Mouse (Mus musculus): ENCODE measurements around the gene Ptprg. TPM values are rescaled to one million over a fixed set of nuclear protein-coding genes. Genes with fewer than 3 reads are reported as not detected.

Ptprg gene
- polyA plus RNA-seq, 1 experiment from 2014 or later = 1.5 TPM

DNA sequence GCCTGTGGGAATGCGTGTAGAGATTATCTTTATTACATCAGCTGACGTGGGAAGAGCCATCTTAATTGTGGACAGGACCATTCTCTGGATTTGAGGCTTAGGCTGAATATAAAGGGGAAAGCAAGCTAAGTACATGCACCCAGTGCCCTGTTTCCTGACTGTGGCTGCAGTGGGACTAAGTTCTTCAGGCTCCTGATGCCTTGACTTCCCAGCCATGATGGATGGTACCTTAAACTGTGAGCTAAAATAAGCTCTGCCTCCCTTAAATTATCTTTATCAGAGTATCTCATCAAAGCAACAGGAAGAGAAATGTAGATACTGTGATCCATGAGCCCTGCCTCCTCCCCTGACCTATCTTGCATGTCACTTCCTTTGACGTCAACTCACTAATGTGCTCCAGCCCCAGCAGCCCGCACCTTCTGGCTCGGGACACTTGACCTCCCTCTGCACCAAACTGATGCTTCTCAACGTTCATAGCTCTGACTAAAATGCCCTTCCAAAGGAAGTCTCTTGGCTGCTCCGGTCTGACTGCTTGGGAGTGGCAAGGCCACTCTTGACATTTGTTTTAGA is 578.8 kb downstream of the Ptprg start:
- H3K9me3 ChIP-seq (replicated peaks; ENCODE audit: control insufficient read depth, low read length) = no peaks in the 10 kb centered on the region
- H3K4me3 ChIP-seq (ENCODE audit: low read depth, low read length) = no peak overlapping the region
- no peak overlapping the region for H3K9ac ChIP-seq (ENCODE audit: low read depth, low read length)
- no peak overlapping the region for H3K27ac ChIP-seq (ENCODE audit: low read length)
- ATAC-seq (ENCODE audit: low read depth) = no peak
- H3K36me3 ChIP-seq (ENCODE audit: control insufficient read depth, insufficient read depth) = no peaks in the 10 kb centered on the region
- no peaks in the 10 kb centered on the region for H3K27me3 ChIP-seq (ENCODE audit: control insufficient read depth, insufficient read depth, low read depth, low read length)
- H3K4me2 ChIP-seq (ENCODE audit: low read depth, low read length) = no peak overlapping the region
- 44% methylated on average over 7 of the region's 7 CpGs for WGBS (ENCODE audit: insufficient replicate concordance)
- no peaks in the 10 kb centered on the region for H3K4me1 ChIP-seq (ENCODE audit: control insufficient read depth, low read depth, low read length)

DNA sequence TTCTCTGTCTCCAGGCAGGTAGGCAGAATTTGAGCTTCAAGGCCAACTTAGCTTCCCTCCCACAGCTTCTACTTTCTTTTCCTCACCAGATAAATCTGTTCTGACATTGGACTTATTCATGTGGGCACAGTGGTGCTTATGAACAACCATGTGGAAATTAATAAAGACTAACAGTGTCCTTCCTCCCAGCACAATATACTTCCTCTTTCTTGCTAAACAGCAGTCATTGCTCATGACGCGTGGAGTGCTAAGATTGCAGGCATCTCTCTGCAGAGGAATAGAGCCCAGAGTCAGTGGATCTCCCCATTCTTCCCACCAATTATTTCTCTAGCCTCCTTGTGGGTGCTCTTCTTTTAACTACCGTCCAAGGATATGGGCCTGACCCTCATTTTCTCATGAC is 579.8 kb downstream of the Ptprg start:
- Histone ChIP-seq H3K27me3 (ENCODE audit: control insufficient read depth, insufficient read depth, low read depth, low read length) (no peaks in the 10 kb centered on the region), H3K36me3 (ENCODE audit: control insufficient read depth, insufficient read depth) (no peaks in the 10 kb centered on the region), H3K9me3 (replicated peaks; ENCODE audit: control insufficient read depth, low read length) (no peaks in the 10 kb centered on the region), H3K4me3 (ENCODE audit: low read depth, low read length) (no peak overlapping the region), H3K27ac (ENCODE audit: low read length) (no peak overlapping the region), H3K4me2 (ENCODE audit: low read depth, low read length) (no peak overlapping the region), H3K9ac (ENCODE audit: low read depth, low read length) (no peak overlapping the region), H3K4me1 (ENCODE audit: control insufficient read depth, low read depth, low read length) (no peaks in the 10 kb centered on the region)
- ATAC-seq (ENCODE audit: low read depth) = no peak
- 16% methylated on average over 3 of the region's 3 CpGs for WGBS (ENCODE audit: insufficient replicate concordance)

DNA sequence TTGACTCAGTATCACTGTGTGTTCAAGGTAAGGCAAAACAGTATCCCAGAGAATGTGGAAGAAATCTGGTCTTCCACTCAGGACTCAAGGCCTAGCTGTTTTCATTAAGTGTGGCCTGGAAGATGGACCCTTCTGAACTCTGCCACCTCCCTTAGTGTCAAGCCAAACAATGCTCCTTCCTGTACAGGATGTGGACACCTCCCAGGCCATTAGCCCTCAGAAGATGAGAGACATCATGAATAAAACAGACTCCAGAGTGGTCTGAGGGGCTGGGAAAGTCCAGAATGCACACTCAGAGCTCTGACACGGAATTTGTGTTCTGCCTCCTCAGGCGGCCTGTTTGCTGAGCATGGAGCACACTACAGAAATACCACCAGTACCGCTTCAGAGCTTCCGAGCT is 581.2 kb downstream of the Ptprg start:
- H3K4me1 ChIP-seq (ENCODE audit: control insufficient read depth, low read depth, low read length) = no peaks in the 10 kb centered on the region
- no peak overlapping the region for H3K9ac ChIP-seq (ENCODE audit: low read depth, low read length)
- no peak overlapping the region for H3K4me3 ChIP-seq (ENCODE audit: low read depth, low read length)
- no peak for ATAC-seq (ENCODE audit: low read depth)
- no peaks in the 10 kb centered on the region for H3K36me3 ChIP-seq (ENCODE audit: control insufficient read depth, insufficient read depth)
- H3K9me3 ChIP-seq (replicated peaks; ENCODE audit: control insufficient read depth, low read length) = no peaks in the 10 kb centered on the region
- H3K4me2 ChIP-seq (ENCODE audit: low read depth, low read length) = no peak overlapping the region
- H3K27me3 ChIP-seq (ENCODE audit: control insufficient read depth, insufficient read depth, low read depth, low read length) = no peaks in the 10 kb centered on the region
- H3K27ac ChIP-seq (ENCODE audit: low read length) = no peak overlapping the region
- 60% methylated on average over 4 of the region's 4 CpGs for WGBS (ENCODE audit: insufficient replicate concordance)

DNA sequence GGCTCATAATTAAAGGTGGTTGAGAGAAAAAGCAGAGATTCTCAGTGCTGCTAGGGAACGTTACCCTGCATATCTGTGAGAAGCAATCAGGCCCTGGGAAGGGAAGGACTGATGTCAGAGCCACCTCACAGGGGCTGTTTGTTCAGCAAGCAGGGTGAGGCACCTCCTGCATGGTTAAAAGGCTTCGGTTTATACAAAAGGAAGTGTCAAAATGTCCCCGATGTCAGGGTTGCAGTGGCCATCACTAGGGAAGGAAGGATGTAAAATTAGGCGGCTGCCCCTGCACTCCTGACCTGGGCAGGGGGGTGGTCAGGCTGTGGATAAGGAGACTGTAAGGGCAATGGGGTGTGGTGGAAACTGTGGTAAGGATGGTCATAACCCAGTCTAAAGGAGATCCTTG is 583.2 kb downstream of the Ptprg start:
- no peak overlapping the region for H3K4me2 ChIP-seq (ENCODE audit: low read depth, low read length)
- no peaks in the 10 kb centered on the region for H3K36me3 ChIP-seq (ENCODE audit: control insufficient read depth, insufficient read depth)
- no peak overlapping the region for H3K27ac ChIP-seq (ENCODE audit: low read length)
- WGBS (ENCODE audit: insufficient replicate concordance) = 25% methylated on average over 4 of the region's 4 CpGs
- no peak overlapping the region for H3K4me3 ChIP-seq (ENCODE audit: low read depth, low read length)
- H3K4me1 ChIP-seq (ENCODE audit: control insufficient read depth, low read depth, low read length) = no peaks in the 10 kb centered on the region
- H3K9ac ChIP-seq (ENCODE audit: low read depth, low read length) = no peak overlapping the region
- no peak for ATAC-seq (ENCODE audit: low read depth)
- no peaks in the 10 kb centered on the region for H3K27me3 ChIP-seq (ENCODE audit: control insufficient read depth, insufficient read depth, low read depth, low read length)
- no peaks in the 10 kb centered on the region for H3K9me3 ChIP-seq (replicated peaks; ENCODE audit: control insufficient read depth, low read length)

DNA sequence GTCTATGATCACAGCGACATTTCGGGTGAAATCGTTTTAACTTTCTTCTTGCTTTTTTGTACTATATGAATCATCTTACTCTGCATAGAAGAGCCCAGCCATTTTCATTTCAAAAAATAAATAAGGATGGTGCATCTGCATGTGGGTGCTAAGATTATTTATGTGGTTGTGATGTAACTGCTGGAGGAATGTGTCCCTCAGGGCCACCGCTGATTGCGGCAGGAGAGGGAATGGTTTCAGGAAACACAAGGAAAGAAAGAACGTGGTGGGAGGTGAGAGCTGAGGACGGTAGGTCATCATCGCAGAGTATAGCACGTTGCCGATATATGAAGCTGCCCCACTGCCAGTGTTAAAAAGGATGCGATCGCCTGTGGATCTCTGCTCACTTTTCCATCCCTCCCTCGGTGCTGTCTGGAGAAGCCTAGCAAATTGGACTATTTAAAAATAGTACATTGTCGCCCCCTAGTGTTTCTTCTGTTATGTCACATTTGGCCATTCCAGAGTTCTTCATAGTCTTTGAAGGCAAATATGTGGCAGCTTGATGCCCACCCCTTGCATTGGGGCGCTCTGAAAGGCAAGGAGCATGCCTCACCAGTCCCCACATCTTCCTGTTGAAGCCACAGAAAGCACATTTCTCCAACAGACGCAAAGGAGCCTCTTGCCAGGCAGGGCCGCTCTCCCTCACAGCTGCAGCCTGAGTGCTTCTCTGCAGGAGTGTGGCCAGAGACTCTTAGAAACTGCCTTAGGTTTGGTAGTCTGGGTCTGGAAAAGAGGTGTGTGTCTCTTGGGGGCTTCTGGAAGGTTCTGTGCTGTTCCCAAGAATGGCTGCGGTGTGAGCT is 586.5 kb downstream of the Ptprg start:
- Histone ChIP-seq H3K27ac (ENCODE audit: low read length) (no peak overlapping the region), H3K36me3 (ENCODE audit: control insufficient read depth, insufficient read depth) (no peaks in the 10 kb centered on the region), H3K4me1 (ENCODE audit: control insufficient read depth, low read depth, low read length) (no peaks in the 10 kb centered on the region), H3K9ac (ENCODE audit: low read depth, low read length) (no peak overlapping the region), H3K4me3 (ENCODE audit: low read depth, low read length) (no peak overlapping the region), H3K27me3 (ENCODE audit: control insufficient read depth, insufficient read depth, low read depth, low read length) (no peaks in the 10 kb centered on the region), H3K9me3 (replicated peaks; ENCODE audit: control insufficient read depth, low read length) (no peaks in the 10 kb centered on the region), H3K4me2 (ENCODE audit: low read depth, low read length) (no peak overlapping the region)
- no peak for ATAC-seq (ENCODE audit: low read depth)
- WGBS (ENCODE audit: insufficient replicate concordance) = 46% methylated on average over 18 of the region's 18 CpGs

DNA sequence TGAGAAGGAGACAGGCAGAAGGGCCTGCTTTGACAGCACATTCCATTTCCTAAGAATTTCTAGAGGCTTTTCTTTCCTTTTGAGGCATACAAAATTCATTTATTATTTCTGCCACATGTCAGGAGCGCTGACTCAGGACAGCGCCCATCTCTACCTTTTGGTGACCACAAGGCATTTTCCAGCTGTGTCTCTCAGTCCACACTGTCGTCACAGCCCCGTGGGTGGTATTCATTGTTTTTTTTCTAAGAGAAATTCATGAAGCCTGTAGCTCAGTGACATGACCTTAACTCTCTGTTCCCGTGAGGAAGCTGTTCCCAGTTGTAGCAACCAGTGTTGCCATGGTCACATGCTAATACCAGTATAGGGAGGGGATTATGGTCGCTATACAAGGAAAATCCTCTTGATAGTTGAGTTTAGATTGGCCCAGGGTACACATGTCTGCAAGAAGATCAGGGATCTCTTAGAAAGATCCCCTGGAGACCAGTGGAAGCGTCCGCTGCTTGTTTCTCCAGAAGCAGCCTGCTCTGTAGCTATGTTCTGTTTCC is 590.7 kb downstream of the Ptprg start:
- WGBS (ENCODE audit: insufficient replicate concordance) = 63% methylated on average over 8 of the region's 8 CpGs
- Histone ChIP-seq H3K9ac (ENCODE audit: low read depth, low read length) (no peak overlapping the region), H3K4me3 (ENCODE audit: low read depth, low read length) (no peak overlapping the region), H3K4me2 (ENCODE audit: low read depth, low read length) (no peak overlapping the region), H3K36me3 (ENCODE audit: control insufficient read depth, insufficient read depth) (no peaks in the 10 kb centered on the region), H3K27me3 (ENCODE audit: control insufficient read depth, insufficient read depth, low read depth, low read length) (no peaks in the 10 kb centered on the region), H3K9me3 (replicated peaks; ENCODE audit: control insufficient read depth, low read length) (no peaks in the 10 kb centered on the region), H3K27ac (ENCODE audit: low read length) (no peak overlapping the region), H3K4me1 (ENCODE audit: control insufficient read depth, low read depth, low read length) (no peaks in the 10 kb centered on the region)
- no peak for ATAC-seq (ENCODE audit: low read depth)

DNA sequence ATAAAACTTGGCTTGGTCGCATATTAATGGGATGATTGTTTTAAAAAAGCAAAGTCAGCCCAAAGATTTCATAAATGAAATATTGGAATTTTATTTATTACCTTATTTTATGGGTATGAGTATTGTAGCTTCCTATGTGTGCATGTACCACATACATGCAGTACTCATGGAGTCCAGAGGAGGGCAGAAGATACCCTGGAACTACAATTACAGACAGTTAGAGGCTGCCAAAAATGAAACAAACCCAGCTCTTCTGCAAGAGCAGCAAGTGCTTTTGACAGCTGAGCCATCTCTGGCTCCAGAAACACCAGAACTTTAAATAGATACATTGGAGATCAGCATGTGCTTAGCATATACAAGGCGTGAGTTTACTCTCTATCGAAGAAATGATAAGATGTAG is 592.6 kb downstream of the Ptprg start:
- WGBS (ENCODE audit: insufficient replicate concordance) = 71% methylated on average over 3 of the region's 3 CpGs
- ATAC-seq (ENCODE audit: low read depth) = no peak
- H3K36me3 ChIP-seq (ENCODE audit: control insufficient read depth, insufficient read depth) = no peaks in the 10 kb centered on the region
- no peak overlapping the region for H3K9ac ChIP-seq (ENCODE audit: low read depth, low read length)
- no peaks in the 10 kb centered on the region for H3K9me3 ChIP-seq (replicated peaks; ENCODE audit: control insufficient read depth, low read length)
- no peaks in the 10 kb centered on the region for H3K27me3 ChIP-seq (ENCODE audit: control insufficient read depth, insufficient read depth, low read depth, low read length)
- H3K4me2 ChIP-seq (ENCODE audit: low read depth, low read length) = no peak overlapping the region
- H3K4me1 ChIP-seq (ENCODE audit: control insufficient read depth, low read depth, low read length) = no peaks in the 10 kb centered on the region
- no peak overlapping the region for H3K27ac ChIP-seq (ENCODE audit: low read length)
- no peak overlapping the region for H3K4me3 ChIP-seq (ENCODE audit: low read depth, low read length)

DNA sequence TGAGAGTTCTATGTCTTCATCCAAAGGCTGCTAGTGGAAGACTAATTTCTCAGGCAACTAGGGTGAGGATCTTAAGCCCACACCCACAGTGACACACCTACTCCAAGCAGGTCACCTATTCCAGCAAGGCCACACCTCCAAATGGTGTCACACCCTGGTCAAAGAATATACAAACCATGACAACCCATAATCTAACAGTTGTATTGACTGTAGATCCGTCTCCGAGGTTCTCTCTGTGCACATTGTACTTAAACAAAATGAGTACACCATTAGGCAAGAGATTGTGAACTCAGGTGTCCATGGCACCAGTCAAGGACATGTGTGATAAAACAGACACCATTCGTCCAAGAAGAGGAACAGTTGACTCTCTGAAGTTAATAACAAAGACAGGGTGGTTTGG is 596.2 kb downstream of the Ptprg start:
- ATAC-seq (ENCODE audit: low read depth) = peak; percentile 75
- 43% methylated on average over 3 of the region's 3 CpGs for WGBS (ENCODE audit: insufficient replicate concordance)
- H3K36me3 ChIP-seq (ENCODE audit: control insufficient read depth, insufficient read depth) = no peaks in the 10 kb centered on the region
- H3K4me2 ChIP-seq (ENCODE audit: low read depth, low read length) = no peak overlapping the region
- H3K9ac ChIP-seq (ENCODE audit: low read depth, low read length) = no peak overlapping the region
- no peaks in the 10 kb centered on the region for H3K4me1 ChIP-seq (ENCODE audit: control insufficient read depth, low read depth, low read length)
- no peaks in the 10 kb centered on the region for H3K27me3 ChIP-seq (ENCODE audit: control insufficient read depth, insufficient read depth, low read depth, low read length)
- H3K9me3 ChIP-seq (replicated peaks; ENCODE audit: control insufficient read depth, low read length) = no peaks in the 10 kb centered on the region
- H3K27ac ChIP-seq (ENCODE audit: low read length) = no peak overlapping the region
- no peak overlapping the region for H3K4me3 ChIP-seq (ENCODE audit: low read depth, low read length)

DNA sequence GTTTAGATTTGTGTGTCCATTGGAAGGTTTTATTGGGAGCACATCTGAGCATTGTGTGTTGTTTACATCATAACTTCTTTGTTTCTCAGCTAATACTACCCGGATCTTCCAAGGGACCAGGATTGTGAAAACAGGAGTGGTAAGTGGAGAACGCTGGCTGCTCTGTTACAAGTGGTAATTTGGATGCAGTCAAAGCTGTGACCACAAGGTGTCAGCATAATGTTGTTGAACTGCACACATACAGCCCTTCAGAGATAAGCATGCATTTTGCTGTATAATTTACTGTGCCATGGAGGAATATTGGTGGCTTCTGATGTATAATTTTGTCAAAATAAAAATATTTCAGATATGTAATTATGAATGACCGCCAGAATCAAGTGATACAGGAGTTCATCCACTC is 598.6 kb downstream of the Ptprg start:
- ATAC-seq (ENCODE audit: low read depth) = no peak
- Histone ChIP-seq H3K36me3 (ENCODE audit: control insufficient read depth, insufficient read depth) (no peaks in the 10 kb centered on the region), H3K27me3 (ENCODE audit: control insufficient read depth, insufficient read depth, low read depth, low read length) (no peaks in the 10 kb centered on the region), H3K4me2 (ENCODE audit: low read depth, low read length) (no peak overlapping the region), H3K9me3 (replicated peaks; ENCODE audit: control insufficient read depth, low read length) (no peaks in the 10 kb centered on the region), H3K27ac (ENCODE audit: low read length) (no peak overlapping the region), H3K4me1 (ENCODE audit: control insufficient read depth, low read depth, low read length) (no peaks in the 10 kb centered on the region), H3K4me3 (ENCODE audit: low read depth, low read length) (no peak overlapping the region), H3K9ac (ENCODE audit: low read depth, low read length) (no peak overlapping the region)
- WGBS (ENCODE audit: insufficient replicate concordance) = 30% methylated on average over 3 of the region's 3 CpGs
